Mouse (Mus musculus) megakaryocyte progenitor cell, adult 5-6 weeks (primary cell): ENCODE measurements around the gene Reck. TPM values are rescaled to one million over a fixed set of nuclear protein-coding genes. Genes with fewer than 3 reads are reported as not detected.
A peak's percentile ranks its signal among the peaks of the same experiment; 100 is the strongest.

ENCODE experiments used
- ATAC-seq: replicated peaks from 2 replicates; pipeline ENCODE4 v1.8.0; 2016; ENCODE audit warnings: mild to moderate bottlenecking, moderate TSS enrichment, inconsistent platforms; ENCODE audit not compliant: poor library complexity
- total RNA-seq, 2 experiments: library from RNA; stranded (forward) in 1 of 2; stranded (reverse) in 1 of 2; fragments of 157-497, 149-512 nt in 1 of 2; fragments of 200-1000 nt in 1 of 2; gene quantifications; 2 replicates each; pipeline versions ENCODE4 v1.2.3 to v1.2.4; 2015 to 2017

Gene Reck
- total RNA-seq, 2 experiments from 2014 or later = 1.8 to 4.4 TPM

- ATAC-seq = peak; percentile 76
Observed at GRCm38 (mm10) chr4:43965856-43966535, 90.7 kb downstream of the Reck start.

GRCm38 (mm10) chr4:43968650-43969049 lies 93.3 kb downstream of the Reck start:
- no peak for ATAC-seq

- ATAC-seq = no peak
Observed at GRCm38 (mm10) chr4:43969373-43969772, 94.0 kb downstream of the Reck start.

- ATAC-seq = no peak
Observed at GRCm38 (mm10) chr4:43970393-43971330, 95.3 kb downstream of the Reck start.

- ATAC-seq = no peak
Observed at GRCm38 (mm10) chr4:43971541-43972136, 96.3 kb downstream of the Reck start.

GRCm38 (mm10) chr4:43972137-43972591 lies 96.8 kb downstream of the Reck start:
- peak; percentile 82 for ATAC-seq

GRCm38 (mm10) chr4:43973526-43973981 lies 98.2 kb downstream of the Reck start:
- peak; percentile 66 for ATAC-seq

GRCm38 (mm10) chr4:43974914-43975616 lies 99.7 kb downstream of the Reck start:
- peak; percentile 26; the same call in 1 of the 2 replicates for ATAC-seq

GRCm38 (mm10) chr4:43976223-43976740 lies 101.0 kb downstream of the Reck start:
- ATAC-seq = no peak

GRCm38 (mm10) chr4:43978521-43979443 lies 103.5 kb downstream of the Reck start:
- no peak for ATAC-seq

- ATAC-seq = no peak
Observed at GRCm38 (mm10) chr4:43979746-43980145, 104.4 kb downstream of the Reck start.

- ATAC-seq = no peak
Observed at GRCm38 (mm10) chr4:43980236-43980635, 104.9 kb downstream of the Reck start.

- no peak for ATAC-seq
Observed at GRCm38 (mm10) chr4:43980846-43981245, 105.5 kb downstream of the Reck start.

- no peak for ATAC-seq
Observed at GRCm38 (mm10) chr4:43981251-43981650, 105.9 kb downstream of the Reck start.

- ATAC-seq = peak; percentile 99
Observed at GRCm38 (mm10) chr4:43982053-43982732, 106.9 kb downstream of the Reck start.

- ATAC-seq = no peak
Observed at GRCm38 (mm10) chr4:43983181-43983580, 107.9 kb downstream of the Reck start, which contains the start of gene Ccin. Gene Ccin, plus strand, starts transcription at chr4:43983483.

- ATAC-seq = no peak
Observed at GRCm38 (mm10) chr4:43983756-43984155, 108.4 kb downstream of the Reck start.

GRCm38 (mm10) chr4:43984326-43984725 lies 109.0 kb downstream of the Reck start:
- ATAC-seq = no peak

GRCm38 (mm10) chr4:43988976-43989375 lies 113.6 kb downstream of the Reck start:
- ATAC-seq = no peak
